Mouse (Mus musculus) heart, adult 2 months (tissue): Measurements from ENCODE around the gene Islr2.

ENCODE experiments used
- CTCF ChIP-seq: fragments of 200-600 bp; IDR thresholded peaks from 2 replicates; pipeline ENCODE4 v1.8.1; 2022; ENCODE audit warnings: antibody characterized with exemption, mild to moderate bottlenecking, moderate library complexity
- EP300 ChIP-seq: fragments of 200-500 bp; IDR thresholded peaks from 2 replicates; pipeline ENCODE4 v1.6.1; 2011; ENCODE audit warnings: low read depth, low read length, control low read depth; ENCODE audit not compliant: insufficient read depth
- POLR2A ChIP-seq: fragments of 200-500 bp; IDR thresholded peaks from 2 replicates; pipeline ENCODE4 v1.6.1; 2011; ENCODE audit warnings: mild to moderate bottlenecking, low read depth, low read length, control low read depth; ENCODE audit not compliant: insufficient read depth

DNA sequence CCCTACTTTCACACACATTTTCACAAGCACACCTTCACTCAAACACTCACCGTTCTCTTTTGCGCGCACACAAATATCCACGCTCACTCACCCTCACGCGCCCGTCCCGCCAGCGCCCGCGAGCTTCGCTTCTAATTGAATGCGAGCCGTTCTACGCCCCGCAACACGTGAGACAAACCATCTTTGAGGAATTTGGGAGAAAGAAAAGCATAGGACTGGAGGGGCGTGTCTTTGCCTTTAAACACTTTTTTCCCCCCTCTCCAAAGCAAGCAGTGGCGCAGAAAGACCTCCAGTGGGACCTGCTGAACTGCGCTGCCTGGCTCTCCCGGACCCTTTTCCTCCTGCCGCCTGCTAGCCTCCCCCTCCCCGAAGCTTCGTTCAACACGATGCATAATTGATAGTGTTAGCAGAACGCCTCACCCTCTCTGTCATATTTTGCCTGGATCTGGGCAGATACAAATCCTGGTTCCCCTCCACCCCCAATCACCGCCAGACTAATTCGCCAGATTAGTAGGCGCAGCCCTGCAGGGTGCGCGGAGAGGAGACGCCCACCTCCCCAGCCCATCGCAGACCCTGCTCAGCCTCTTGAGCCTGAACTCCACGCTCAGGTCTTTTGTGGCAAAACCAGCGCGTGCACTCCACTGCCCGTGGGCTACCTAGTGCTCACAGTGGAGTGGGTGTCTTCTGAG lies 2.1 kb downstream of the Islr2 start:
- no peak for TF ChIP-seq POLR2A
- TF ChIP-seq CTCF = no peak
- TF ChIP-seq EP300 = no peak
